Mouse (Mus musculus) MEL (cell line): ENCODE data around the gene Wnk4.

Source experiments
- CTCF ChIP-seq, 3 experiments: IDR thresholded peaks in 2 of 3; conservative IDR thresholded peaks in 1 of 3; 2 replicates each; pipeline ENCODE4 v1.5.1; 2011 to 2012; ENCODE audit warnings: low read length in 3 of 3, low read depth in 2 of 3, mild to moderate bottlenecking in 2 of 3, improper control_type of control experiment in 1 of 3, inconsistent platforms in 1 of 3, mixed read lengths in 1 of 3, moderate library complexity in 1 of 3; ENCODE audit not compliant: control insufficient read depth in 1 of 3, insufficient read depth in 1 of 3, poor library complexity in 1 of 3, severe bottlenecking in 1 of 3
- TCF12 ChIP-seq: IDR thresholded peaks from 2 replicates; pipeline ENCODE4 v1.6.1; 2014; ENCODE audit warnings: low read depth, mild to moderate bottlenecking, inconsistent platforms, low read length, improper control_type of control experiment, moderate library complexity

GRCm38 (mm10) chr11:101324763-101325162 is 64.4 kb downstream of the Wnk4 start, which contains the start of gene Aoc2:
- TF ChIP-seq TCF12 = no peak
- TF ChIP-seq CTCF (IDR thresholded peaks at IDR 0.05 in 2 of 3, conservative IDR thresholded peaks at IDR 0.05 in 1 of 3; ENCODE audit: control insufficient read depth in 1 of 3, insufficient read depth in 1 of 3, low read depth in 2 of 3, low read length in 3 of 3, poor library complexity in 1 of 3, severe bottlenecking in 1 of 3) = no peak
